Mouse (Mus musculus) heart, postnatal 14 days (tissue): ENCODE data around the gene H13. TPM values are rescaled to one million over a fixed set of nuclear protein-coding genes. Genes with fewer than 3 reads are reported as not detected.

Source experiments
- DNase-seq, 2 experiments: peaks; one replicate each; pipeline ENCODE4 v3.0.0; 2021 to 2022
- intact Hi-C: fragments of 180-260 bp; cut with DNase I; formaldehyde crosslinking; loops from one replicate; pipeline ENCODE4 v1.15.1; 2025
- total RNA-seq, 2 experiments: library from RNA; stranded (reverse); gene quantifications; 2 replicates each; pipeline ENCODE4 v1.2.3; 2021

H13 gene
- total RNA-seq, 2 experiments from 2014 or later: 38.7 to 42.4 TPM

DNA sequence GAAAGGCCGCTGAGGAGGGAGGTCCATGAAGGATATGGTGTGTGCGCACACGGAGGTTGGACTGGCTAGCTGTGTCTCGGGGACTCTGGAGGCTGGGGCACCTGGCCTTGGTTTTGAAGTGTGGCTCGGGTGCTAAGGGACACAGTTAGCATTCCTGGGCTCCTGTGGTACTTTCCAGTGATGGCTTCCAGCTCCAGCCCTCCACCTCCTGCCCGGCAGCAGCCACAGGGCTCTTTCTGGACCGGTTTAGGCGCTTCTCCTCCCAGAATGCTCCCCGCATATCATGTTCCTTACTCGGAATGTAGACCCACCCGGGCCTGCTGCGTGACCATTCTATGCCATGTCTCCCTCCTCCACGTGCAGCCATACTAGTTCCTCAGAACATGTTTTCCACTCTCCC, 24.5 kb downstream of the H13 start:
- no peak for DNase-seq
- intact Hi-C loops: no loop called here

DNA sequence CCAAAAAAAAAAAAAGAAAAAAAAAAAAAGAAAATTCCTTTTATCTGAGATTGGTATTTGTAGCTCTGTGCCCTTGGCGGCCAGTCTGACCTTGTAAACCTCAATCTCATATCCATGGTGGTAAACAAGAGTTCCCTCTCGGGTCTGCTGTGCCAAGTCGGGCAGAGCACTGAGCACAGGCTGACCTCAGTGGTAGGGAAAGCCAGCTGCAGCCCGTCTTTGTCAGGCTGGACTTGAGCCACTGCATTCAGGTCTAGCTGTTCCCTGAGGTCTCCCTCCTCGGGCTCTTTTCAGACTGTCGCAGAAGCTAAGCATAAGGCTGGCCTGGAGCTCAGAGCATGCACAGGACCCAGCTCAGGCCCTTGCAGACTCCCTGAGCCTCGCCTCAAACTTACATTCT, 25.4 kb downstream of the H13 start:
- DNase-seq: peak in 1 of 2 experiments; percentile 45
- intact Hi-C loops: no loop called here

DNA sequence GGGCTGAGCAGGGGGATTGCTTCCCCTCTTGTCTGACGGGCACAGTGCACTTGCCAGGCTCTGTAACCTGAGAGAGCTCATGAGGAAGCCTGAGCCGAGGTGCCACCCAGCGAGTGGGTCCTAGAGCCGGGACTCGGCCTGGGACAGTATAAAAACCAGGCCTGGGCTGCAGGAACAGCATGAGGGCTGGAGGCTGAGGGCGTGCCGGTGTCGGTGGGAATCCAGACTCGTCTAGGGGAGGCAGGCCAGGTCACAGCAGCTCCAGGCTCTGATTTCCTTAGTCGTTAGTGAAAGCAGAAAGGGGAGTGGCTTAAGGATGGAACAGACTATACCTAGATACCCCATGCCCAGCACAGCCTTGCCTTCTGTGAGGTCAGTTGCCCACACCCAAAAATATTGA, 26.8 kb downstream of the H13 start:
- intact Hi-C loops: loop anchor here (1.0 kb wide), 3 partner anchors 46 to 135 kb away; partner anchors contain the start of gene Bcl2l1
- DNase-seq: no peak

DNA sequence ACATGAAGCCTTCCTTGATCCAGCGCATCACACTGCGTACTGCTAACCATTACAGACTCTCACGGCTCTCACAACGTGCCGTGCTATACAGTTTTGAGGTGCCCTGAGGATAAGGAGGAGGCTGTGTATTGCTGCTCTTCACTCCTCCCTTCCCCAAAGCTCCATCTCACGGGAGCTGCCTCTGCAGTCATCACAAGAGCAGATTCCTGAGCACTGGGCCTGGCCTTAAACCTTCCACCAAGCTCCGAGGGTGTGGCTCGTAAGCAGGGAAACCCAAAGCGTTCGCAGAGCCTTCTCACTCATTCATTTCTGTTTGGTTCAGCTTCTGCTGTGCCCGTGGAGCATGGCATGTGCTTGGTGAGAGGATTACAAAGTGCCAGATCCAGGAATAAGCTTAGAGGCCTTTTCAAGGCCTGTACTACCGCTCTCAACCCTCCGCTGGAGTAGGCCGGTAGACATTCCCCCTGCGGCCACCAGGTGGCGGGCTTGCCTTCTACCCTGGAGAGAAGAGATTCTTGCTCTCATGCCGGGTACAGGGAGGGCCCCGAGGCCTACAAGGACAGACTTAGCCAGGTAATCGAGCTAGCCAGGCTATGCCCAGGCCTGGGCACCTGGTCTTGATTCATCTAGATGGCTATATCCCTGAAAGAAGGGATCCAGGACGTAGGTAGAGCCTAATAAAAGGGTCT, 27.4 kb downstream of the H13 start:
- DNase-seq: peak; percentile 92 to 97
- intact Hi-C loops: loop anchor here (1.0 kb wide), 3 partner anchors 46 to 135 kb away; partner anchors contain the start of gene Bcl2l1

DNA sequence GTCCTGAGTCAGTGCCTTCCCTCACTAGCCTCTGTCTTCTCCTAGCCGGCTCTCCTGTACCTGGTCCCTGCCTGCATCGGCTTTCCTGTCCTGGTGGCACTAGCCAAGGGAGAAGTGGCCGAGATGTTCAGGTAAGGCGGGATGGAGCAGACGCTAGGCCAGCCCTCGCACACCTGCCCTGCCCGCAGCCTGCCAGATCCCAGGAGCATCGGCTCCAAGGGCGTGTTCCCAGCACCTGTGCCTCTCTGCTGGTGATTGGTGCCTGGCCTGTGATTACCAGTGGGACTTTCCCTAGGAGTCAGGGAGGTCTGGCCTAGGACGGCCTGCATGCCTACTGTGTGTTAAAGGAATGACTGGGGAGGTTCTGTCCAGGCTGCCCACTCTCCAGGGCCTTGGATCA, 30.9 kb downstream of the H13 start:
- intact Hi-C loops: no loop called here
- DNase-seq: no peak

DNA sequence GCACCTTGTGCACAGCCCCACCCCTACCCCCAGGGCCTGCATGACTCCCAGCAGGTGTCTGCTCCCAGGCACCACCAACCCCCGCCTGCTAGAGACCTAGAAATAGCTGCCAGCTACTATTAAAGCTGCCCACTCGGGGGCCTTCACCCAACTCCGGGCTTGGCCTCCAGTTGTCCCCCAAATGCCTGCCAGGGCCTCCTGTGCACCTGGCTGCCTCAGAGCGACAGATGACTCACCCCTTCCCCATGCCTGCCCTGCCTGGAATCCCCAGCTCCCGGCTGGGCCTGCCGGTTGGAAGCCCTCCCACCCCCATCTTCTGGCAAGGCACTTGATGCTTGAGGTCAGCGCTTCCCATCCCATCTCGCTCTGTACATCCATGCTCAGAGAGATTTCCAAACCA, 31.5 kb downstream of the H13 start:
- intact Hi-C loops: no loop called here
- no peak for DNase-seq

DNA sequence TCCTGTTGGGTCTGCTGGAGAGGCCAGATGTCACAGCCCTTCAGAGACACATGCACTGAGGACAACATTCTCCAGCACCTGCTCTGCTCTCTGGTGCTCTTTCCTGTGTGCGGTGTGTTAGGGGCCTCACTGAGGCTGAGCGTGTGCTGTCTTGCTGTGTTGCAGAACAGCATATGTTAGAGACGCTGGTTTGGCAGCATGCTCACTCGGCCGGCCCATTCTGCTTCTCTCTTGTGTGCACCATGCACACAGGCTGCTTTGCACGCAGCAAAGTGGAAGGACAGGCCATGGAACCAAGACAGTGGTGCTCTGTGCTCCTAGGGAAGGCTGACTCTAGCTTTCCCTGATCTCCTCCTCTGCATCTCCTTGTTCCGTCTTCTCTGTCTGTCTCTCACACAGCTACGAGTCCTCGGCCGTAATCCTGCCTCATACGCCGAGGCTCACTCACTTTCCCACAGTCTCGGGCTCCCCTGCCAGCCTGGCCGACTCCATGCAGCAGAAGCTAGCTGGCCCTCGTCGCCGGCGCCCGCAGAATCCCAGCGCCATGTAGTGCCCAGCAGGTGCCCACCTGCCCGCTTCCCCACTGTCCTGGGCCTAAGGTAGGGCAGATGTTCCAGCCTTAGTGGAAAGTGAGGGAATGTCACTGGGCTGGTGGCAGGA, 34.5 kb downstream of the H13 start:
- DNase-seq: no peak
- intact Hi-C loops: no loop called here

DNA sequence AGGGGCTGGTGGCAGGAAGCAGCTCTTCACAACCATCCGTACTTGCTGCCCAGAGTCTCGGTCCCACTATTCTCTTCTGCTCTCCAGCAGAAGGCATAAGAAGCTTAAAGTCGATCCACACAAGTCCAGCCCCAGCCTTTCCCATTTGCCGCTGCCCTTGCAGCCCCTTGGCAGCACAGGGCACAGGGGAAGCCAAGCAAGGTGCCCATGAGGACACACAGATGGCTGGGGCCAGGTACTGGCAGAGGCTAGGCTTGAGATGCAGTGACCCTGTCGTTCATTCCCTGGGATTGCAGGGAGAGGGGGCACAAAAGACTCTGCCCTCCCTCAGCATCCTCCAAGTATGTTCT, 35.0 kb downstream of the H13 start:
- no peak for DNase-seq
- intact Hi-C loops: no loop called here

DNA sequence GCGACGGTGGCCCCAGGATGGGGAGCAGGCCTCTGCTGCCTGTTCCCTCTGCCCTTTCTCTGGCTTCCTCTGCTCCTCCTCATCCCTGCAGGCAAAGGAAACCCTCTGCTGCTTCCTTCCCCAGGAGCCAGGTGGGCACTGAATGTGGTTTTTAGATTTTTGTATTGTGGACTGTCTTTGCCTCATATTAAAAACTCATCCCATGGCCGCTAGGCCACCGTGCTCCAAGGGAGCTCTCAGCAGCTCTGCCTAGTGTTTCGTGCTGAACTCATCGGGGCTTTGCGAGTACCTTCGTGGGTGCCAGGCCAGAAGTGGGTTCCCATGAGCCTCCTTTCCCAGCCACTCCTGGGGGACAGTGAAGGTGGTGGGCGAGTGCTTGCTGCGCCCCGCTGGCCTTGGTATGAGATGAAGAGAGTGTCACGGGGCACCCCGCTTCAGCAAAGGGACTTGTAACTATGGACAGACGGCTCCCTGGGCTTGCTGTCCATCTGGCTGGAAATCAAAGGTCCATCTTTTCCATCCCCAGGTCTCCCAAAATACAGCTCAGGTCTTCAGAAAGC, 35.6 kb downstream of the H13 start:
- no peak for DNase-seq
- intact Hi-C loops: no loop called here

DNA sequence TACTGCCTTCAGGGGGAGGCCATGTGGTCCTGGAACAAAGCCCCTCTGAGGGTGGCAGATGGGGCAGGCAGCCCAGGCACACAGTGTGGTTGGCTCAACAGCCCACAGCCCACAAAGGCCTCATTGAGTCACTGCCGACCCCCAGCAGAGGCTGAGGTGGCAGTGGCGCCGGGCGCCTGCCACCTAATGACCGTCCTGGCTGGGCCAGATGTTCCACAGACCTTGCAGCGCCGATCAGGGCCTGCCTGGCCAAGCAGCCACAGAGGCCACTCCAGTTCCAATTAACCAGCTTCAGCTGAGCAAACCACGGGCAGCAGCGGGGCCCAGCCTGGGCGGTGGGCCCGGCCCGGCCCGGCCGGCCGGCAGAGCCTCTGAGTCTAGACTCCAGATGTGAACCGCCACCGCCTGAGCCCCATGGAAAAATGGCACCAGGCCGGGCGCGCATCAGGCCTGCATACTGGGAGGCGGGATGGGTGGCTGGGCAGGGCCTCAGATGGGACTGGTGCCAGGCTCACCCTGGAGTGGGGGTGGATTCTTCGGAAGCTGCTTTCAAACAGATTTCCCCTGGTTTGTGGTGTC, 36.8 kb downstream of the H13 start:
- intact Hi-C loops: loop anchor here (2.0 kb wide), 1 partner anchor 31 kb away; the partner anchor contains the start of gene Id1

DNA sequence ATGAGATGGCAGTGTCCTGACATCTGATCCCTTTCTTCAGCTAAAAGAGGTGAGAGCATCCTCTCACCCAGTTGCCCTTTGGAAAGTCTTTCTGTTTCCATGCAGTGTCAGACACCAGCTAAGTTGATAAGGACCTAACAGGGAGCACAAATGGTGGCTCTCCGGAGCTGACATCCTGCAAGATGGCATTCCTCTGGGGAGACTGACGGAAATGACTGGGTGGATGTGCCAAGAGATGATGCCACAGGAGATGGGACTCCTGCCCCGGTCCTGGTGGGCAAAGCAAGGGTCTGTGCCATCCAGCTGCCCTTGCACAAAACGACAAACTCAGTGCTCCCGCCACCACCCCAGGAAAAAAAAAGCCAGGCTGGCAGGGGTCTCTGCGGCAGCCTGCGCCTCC, 37.9 kb downstream of the H13 start:
- DNase-seq: no peak
- intact Hi-C loops: loop anchor here (2.0 kb wide), 1 partner anchor 30 kb away; the partner anchor contains the start of gene Id1

More for the DNA sequence above, 36.8 kb downstream of the H13 start:
- peak; percentile 70 to 74 for DNase-seq

DNA sequence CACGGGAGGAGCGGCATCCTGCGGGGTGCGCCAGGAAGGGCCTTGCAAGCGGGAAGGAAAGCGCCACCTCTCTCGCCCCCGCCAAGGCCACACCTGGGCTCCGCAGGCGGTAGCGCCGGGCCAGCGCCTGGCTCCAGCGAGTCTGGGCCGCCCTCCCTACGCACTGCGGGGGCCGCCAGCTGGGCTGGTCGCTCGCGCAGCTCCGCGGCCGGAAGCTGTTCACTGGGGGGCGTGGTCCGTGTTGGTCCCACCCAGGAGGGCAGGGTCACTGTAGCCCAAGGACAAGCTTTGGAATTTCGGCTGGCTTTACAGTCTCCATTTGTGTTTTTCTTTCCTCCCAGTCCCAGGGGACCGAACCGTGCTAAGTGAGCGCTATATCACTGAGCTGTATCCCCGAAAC, 38.4 kb downstream of the H13 start:
- intact Hi-C loops: loop anchor here (2.0 kb wide), 2 partner anchors 15 to 29 kb away; partner anchors contain the start of gene Id1
- peak; percentile 95 to 96 for DNase-seq

DNA sequence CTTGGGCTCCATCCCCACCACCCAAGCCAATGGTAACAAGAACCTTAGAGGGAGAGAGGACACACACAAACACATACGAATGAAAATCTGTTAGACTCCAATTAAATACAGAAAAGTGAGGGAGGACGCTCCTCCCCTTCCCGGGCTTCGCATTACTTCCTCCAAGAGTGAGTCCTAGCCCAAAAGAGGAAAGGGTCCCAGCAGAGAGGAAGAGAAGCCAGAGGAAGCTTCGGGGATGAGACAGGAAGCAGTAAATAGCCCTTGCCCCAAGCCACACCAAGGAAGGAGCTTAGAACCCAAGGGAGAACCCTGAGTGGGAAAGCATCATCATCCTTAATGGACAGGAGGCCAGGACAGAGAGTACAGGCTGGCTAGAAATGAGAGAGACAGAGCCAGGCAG, 39.8 kb downstream of the H13 start:
- no peak for DNase-seq
- intact Hi-C loops: loop anchor here (2.0 kb wide), 1 partner anchor 14 kb away; no protein-coding TSS in a partner anchor

DNA sequence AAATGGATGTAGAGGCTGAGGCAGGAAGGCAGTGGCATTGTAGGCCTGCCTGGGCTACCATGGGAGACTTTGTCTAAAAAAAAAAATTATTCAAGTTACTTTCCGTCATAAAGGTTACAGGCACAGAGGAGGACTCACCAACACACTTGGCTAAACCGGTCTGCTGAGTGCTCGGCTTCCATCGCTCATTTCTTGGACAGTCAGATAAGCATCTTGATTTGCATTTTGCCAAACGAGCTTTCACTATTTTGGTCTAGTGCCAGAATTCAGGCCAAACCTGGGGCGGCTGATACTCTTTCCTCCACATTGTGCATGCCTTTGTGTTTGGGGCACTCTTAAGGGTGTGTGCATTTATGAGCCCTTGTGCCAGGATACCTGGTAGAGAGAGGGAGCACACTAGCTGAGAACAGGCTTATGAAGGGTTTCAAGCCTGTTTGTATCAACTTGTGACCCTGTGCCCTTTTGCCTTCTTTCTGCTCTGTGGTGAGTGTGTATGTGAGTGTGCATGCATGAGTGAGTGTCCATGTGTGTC, 47.0 kb downstream of the H13 start:
- DNase-seq: no peak
- intact Hi-C loops: no loop called here

DNA sequence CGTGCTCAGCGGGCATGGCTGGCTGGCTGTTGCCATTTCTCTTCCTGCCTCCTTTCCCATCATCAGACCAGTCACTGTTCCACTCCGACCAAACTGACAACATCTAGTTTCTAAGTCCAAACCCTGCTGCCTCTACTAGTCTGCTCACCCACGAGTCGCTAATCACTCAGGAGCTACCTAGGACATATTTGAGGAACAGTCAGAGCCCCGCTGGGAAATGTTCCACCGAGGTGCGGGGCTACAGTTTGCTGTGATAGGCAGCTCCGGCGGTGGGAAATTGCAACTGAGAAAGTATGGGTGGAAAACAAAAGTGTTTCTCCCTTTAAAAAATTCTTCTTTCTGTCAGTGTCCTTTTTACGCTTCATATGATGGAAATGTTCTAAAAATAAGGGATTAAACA, 48.4 kb downstream of the H13 start:
- DNase-seq: no peak
- intact Hi-C loops: no loop called here

DNA sequence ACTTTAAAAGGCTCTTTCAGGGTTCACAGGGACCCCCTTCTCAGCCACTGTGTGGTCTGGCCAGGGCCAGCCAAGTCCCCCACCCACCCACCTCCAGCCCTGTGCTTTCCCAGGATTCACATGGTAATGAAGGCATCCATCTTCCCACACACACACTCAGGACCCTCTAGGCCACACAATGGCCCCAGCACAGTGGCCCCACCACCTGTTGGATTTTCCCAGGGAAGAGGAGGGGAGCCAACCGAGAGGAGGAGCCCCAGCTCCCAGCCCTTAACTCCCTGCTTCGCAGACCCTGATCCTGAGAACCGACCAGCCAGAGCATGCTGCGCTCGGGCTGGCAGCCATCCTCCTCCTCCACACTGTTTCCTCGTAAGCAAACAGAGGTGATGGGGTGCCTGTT, 48.8 kb downstream of the H13 start:
- intact Hi-C loops: no loop called here
- no peak for DNase-seq

DNA sequence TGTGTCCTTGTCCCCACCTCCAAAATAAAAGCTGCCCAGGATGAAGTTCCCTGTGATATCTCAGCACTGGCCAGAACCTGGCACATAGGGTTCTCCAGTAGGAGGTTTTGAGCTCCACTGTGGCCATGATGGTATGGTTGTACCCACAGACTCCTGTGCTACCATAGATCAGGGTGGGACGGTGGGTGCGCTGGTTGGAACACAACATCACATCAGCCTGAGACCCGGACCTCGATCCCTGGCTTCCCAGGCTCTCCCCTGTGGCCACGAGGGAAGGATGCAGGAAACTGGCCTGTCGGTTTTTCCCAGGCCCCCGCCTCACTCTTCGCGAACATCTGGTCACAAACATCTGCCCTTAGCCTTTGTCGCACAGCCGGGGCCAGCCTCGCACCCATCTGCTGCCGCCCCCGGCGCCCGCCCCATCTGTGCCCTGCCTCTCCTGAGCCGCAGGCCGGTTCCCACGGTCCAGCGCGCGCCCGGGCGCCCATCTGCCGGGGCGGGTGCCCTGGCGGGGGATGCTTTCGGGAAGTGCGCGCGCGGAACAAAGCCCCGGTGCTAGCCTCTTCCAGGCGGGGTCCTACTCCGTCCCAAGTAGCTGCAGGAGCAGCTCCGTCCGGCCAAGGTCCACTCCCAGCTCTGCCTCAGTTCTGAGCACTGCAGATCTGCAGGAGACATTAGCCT, 54.5 kb downstream of the H13 start:
- intact Hi-C loops: loop anchor here (2.0 kb wide), 1 partner anchor 15 kb away; no protein-coding TSS in a partner anchor
- peak; percentile 78 to 80 for DNase-seq

DNA sequence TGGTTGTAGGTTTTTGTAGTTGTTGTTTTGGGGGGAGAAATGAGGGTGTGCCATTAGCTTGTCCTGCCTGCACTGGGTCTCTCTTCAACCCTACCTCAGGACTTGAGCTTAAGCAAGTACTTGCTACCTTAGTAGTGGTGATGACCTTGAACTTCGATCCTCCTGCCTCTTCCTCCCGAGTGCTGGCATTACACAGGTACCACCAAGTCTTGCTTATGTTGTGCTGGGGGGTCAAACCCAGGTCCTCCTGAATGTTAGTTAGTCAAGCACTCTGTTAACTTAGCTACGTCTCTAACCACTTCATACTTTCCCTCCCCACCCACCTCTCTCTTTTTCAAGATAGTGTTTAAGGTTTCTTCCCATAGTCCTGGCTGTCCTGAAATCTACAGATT, 55.1 kb downstream of the H13 start:
- no peak for DNase-seq
- intact Hi-C loops: no loop called here

DNA sequence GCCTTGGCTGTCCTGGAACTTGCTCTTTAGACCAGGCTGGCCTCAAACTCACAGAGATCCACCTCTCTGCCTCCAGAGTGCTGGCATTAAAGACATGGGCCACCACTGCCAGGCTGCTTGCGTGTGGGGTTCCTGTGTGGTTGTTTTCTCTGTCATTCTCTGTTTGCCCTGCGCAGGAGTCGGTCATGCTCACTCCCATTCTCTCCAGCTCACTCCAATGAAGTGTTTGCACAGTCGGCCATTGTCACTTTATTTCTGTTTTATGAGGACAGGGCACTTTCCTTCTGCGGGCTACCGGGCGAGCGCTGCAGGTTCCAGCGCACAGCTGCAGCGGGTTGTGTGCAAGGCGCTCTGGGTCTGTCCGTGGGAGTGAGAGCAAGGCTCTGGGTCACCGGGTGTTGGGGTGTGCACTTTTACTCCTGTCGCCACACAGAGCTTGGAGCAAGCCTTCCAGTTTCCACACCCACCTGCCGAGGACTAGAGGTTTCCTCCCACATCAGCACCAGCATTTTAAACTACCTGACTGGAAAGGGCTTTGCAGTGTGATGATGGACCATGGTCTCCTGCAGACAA, 56.0 kb downstream of the H13 start:
- DNase-seq: no peak
- intact Hi-C loops: no loop called here

DNA sequence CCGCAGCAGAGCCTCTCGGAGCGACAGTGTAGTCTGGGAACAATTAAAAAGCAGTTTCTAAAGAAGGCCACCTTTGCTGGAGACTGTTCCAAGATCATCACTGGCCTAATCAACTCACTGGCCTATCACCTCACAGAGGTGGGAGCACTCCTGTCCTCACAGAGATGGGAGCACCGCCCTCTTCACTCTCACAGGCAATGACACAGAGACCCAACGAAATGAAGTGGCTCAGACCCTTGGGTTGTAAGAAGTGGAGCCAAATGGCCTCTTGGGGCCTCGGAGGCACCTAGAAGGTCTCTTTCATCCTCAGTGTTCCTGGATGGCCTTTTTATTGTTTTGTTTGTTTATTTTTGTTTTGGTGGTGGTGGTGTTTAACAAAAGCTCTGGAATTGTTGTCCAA, 57.0 kb downstream of the H13 start:
- intact Hi-C loops: no loop called here
- DNase-seq: no peak
